Mouse (Mus musculus) kidney, adult 8-10 months (tissue): ENCODE data around the gene Pfn2.
A peak's percentile ranks its signal among the peaks of the same experiment; 100 is the strongest.
"Not testable (repeated sequence)": the region's sequence is repeated elsewhere in the genome, so short reads cannot be mapped to it uniquely, and the experiment has no call there.

Source experiments
- DNase-seq, 2 experiments: peaks; one replicate each; pipeline ENCODE4 v3.0.0; 2022

Pfn2 gene

DNA sequence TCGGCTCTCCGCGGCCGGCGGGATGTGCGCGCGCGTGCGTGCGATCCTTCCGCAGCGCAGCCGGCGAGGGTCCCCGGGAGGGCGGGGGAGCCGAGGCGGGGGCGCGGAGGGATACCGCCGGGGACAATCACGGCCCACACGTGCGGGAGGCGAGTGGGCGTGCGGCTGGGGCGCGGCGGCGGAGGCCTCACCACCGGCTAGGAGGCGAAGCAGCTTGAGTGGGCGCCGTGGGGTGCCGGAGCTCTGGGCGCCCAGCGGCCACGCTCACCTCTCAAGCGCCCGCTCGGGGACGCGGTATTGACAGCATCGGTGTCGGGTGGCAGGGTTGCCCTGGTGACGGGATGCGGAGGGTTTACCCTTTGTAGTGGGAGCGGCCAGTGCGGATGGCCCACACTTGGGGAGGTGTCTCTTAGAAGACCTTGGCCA lies at the start of gene Pfn2:
Gene Pfn2 (minus strand): TSS at position 320 of the 426 bp plus-strand sequence.
- DNase-seq: peak; percentile 29 to 39

DNA sequence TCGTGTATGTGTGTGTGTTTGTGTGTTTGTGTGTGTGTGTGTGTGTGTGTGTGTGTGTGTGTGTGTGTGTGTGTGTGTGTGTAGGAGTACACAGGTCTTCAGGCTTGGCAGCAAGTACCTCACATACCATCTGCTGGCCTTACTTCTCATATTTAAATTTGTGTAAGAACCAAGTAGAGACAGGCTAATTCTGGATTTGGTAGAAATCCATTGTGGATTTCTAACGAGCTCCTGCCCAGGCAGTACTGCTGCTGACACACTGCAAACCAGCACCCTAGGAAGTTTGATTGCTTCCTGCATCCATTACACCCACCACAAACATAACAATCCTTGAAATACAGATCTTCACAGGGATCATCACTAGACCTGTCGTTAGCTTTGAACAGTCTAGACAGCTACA lies 35.1 kb upstream of the Pfn2 start:
- DNase-seq: no peak

DNA sequence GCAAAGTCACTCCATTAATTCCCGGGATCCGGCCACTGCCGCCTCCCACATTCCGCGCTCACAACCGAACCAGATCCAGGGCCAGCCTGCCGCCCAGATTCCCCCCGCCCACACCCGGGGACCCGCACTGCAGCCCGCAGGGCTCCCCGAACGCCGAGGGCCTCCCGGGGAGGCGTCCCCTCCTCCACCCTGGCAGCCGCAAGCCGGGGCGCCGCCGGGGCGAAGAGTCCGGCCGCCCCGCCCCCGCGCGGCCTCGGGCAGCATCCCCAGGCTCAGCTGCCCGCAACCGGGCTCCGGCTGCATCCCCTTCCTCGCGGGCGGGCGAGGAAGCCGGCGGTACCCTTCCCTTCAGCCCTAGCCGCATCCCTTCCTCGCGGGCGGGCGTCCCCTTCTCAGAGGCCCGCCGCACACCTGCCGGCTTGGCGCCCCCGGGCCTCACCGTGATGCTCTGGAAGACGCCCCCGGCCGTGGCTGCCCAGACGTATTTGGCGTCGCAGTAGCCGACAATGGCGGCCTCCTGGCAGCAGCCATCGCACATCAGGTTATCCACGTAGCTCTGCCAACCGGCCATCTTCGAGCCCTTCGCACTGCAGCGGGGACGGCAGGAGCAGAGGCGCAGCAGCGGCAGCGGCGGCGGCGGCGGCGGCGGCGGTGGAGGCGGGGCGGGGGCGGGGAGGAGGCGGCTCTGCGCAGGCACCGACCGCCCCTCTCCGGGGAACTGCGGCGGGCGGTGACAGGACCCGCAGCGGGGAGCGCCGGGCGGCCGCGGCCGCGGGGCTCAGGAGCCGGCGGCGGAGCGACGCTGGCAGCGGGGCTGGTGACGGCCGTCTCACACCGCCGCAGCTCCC lies 743 bp downstream of the Pfn2 start:
- peak; percentile 41 for DNase-seq

DNA sequence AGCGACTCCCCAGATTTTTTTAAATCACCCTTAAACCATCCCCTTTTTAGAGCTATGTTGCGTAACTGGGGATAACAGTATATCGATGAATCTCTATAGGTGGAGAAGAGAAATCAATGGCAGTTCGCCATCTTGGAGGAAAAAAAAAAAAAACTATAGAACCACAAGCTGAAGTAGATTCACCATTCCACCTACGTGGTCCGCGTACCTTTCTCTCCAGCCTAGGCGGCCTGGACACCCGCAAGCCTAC lies 1.3 kb downstream of the Pfn2 start:
- no peak for DNase-seq

DNA sequence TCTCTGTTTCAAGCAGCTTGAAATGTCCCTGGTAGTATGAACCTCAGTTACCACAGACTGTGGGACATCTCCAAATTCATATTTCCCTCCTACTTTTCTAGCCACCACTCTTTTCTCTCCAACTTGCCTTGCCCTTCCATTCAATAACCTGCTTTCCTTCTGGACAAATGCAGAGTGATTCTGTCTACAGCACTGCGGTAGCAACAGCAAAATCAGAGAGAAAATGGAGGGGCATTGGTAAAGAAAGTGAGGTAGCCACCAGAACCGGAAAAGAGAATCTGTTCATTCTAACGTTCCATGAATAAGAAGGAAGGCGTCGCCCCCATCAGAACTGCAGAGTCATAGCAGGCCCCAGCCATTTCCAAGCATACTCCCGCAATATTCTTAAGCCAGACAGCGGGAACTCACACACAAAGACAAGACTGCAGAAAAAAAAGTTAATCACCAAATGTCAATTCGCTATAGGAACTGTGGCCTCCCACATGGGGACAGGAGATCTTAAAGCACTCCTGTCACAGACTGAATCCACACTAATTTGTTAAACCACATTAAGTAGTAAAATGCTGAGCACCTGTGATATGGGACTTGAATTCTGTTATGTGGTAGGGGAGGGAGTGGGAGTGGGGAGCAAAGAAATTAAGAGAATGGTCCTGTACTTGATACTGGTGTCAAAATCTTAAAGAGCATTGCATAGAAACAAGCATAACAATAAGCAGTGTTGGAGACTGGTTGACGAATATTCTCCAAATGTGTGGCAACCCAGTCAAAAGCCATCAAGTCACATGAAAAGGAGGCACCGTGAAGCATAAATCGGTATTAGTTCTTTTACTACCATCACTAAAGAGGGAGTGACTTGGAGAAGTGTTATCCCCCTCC lies 1.9 kb downstream of the Pfn2 start:
- no peak for DNase-seq

DNA sequence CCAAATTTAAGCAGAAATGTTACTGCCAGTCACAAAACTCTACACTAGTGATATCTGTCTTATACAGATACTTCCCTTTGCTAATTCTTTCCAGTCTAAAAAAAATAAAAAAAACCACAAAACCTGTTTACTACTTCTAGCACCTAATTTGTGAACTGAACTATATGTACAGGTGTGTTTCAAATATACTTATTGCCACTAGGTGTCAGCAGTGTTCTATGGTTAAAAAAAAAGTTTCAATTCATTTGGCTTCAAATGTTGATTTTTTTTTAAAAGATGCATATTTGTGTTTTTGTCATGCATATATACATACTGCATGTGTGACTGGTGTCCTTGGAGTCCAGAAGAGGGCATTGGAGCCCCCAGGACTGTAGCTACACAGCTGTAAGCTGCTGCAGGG lies 4.1 kb downstream of the Pfn2 start:
- DNase-seq: peak in 1 of 2 experiments; percentile 18

DNA sequence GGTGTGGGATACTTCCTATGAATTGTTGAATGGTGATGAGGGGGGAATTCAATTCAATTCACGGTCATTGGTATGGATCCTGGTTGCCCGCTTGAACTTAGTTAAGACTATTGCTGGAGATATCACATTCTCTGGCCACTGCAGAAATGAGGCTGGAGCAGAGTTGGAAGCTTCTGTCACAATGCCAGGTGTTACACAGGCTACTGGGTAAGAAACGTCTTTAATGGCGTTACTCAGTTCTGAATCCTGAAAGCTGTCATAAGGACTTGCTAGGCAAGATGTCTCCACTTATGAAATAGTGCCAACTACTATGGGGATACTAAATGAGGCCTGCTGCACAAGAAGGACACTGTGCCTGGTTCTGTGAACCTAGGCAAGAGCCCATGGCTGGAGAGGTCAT lies 11.0 kb downstream of the Pfn2 start:
- no peak for DNase-seq

DNA sequence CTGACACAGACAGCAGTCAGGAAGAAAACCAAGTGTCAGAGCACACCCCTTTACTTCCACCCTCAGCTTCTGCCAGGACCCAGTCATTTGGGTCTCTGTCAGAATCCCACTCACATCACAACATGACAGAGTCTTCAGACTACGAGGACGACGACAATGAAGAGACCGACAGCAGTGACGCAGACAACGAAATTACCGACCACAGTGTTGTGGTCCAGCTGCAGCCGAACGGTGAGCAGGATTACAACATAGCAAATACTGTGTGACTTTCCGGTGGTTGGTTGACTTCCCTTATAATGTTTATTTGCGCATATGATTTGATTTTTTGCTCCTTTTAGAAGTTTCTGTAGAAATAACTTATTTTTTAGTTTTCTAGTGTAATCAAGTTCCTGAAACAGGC lies 14.3 kb downstream of the Pfn2 start:
- no peak for DNase-seq

DNA sequence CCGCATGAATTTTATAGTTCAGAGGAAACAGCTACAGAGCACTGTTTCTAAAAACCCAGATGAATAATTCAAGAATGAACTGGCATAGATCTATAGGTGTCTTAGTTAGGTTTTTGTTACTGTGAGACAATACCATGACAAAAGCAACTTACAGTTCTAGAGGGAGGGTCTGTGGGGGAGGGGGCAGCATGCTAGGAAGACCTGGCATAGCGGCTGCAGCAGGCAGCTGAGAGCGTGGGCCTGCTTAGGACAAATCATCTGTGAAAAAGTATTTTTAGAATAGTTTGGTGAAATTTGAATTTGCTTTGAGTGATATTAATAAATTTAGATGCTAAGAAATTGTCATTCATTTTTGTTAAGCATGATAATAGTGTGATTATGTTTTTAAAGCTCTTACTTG lies 22.0 kb downstream of the Pfn2 start:
- DNase-seq: no peak

DNA sequence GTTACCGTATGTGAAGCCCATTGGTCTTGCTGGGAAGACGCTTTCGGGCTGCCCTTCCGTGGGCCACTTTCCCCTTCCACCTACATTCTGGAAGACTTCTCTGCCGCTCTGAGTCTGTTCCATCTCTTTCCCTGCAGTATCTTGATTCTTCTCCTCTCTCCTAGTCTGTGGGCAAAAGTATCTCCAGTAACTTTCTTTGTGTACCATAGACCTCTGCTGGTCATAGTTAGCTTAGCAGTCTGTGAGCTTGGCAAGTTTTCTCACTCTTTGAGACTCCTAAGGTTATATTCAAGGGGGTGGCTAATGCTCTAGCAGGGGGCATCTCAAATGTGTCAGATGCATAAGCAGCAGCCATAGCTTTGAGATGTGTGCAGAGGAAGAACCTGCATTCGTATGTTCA lies 32.4 kb downstream of the Pfn2 start:
- DNase-seq: peak in 1 of 2 experiments; percentile 19

DNA sequence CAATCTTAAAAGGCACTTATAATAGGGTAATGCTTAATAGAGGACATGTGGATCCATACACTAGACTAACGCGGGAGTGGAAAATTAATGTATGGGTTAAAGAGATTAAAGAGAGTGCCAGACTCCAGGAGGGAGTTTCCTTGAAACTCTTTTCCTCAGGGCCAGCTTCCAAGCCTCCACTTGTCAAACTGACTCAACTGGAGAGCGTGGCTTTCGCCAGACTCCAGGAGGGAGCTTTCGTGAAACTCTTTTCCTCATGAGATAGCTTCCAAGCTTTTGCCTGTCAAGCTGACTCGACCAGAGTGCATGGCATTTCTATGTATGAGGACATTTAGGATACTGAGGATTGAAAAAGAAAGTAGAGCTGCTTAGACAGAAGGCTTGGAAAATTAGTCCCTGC lies 52.8 kb downstream of the Pfn2 start:
- not testable (repeated sequence) for DNase-seq
